Mouse (Mus musculus) ES-E14 (cell line): ENCODE measurements around the gene Bcr.

Experiments
- CHD2 ChIP-seq: IDR thresholded peaks from 2 replicates; pipeline ENCODE4 v1.6.1; 2014; ENCODE audit warnings: mild to moderate bottlenecking, low read depth, low read length, inconsistent platforms
- MAFK ChIP-seq: IDR thresholded peaks from 2 replicates; pipeline ENCODE4 v1.6.1; 2014; ENCODE audit warnings: mild to moderate bottlenecking, low read depth, low read length, inconsistent platforms; ENCODE audit not compliant: insufficient read depth
- ZC3H11A ChIP-seq: IDR thresholded peaks from 2 replicates; pipeline ENCODE4 v1.6.1; 2012; ENCODE audit warnings: low read depth, mild to moderate bottlenecking, inconsistent platforms, low read length, borderline replicate concordance

DNA sequence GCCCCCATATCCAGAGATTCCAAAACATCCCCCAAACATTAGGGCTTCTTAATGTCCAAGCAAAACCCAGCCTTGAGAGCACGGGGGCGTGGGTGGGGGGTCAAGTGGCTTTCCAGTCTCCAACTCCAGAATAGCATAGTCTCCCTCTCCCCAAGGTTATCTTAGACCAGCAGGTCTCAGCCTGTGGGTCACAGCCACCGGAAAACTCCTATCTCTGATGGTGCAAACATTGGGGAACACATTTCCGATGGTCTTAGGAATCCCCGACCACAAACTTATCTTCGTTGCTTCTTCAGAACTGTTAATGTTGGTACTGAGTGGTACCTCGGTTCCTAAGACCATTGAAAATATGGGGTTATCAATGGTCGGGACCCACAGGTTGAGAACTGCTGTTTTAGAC lies 31.6 kb upstream of the Bcr start:
- TF ChIP-seq CHD2 (no peak), ZC3H11A (no peak), MAFK (no peak)
